Mouse (Mus musculus): Measurements from ENCODE around the gene Zfp868. TPM values are rescaled to one million over a fixed set of nuclear protein-coding genes. Genes with fewer than 3 reads are reported as not detected.
"Not testable (repeated sequence)": the region's sequence is repeated elsewhere in the genome, so short reads cannot be mapped to it uniquely, and the experiment has no call there.

The Zfp868 gene
- polyA plus RNA-seq (2012; rRNA removed) = 17.8 and 18.7 TPM in 2 replicates

- peak; percentile 98 to 100 for DNase-seq
- H3K27me3 ChIP-seq (ENCODE audit: control insufficient read depth, insufficient read depth, low read length) = no peaks in the 10 kb centered on the region
- peak within 1 kb of the TSS; percentile 95 for H3K27ac ChIP-seq (ENCODE audit: insufficient read depth, low read length)
- no peaks in the 10 kb centered on the region for H3K4me1 ChIP-seq (ENCODE audit: control insufficient read depth, insufficient read depth, low read length)
- under 1% methylated on average over 41 of the region's 41 CpGs for WGBS
- peak; percentile 75; the same call in 1 of the 2 replicates for TF ChIP-seq CTCF (IDR thresholded peaks at IDR 0.05; ENCODE audit: borderline replicate concordance, insufficient read depth, low read depth, low read length)
- TF ChIP-seq POLR2A (IDR thresholded peaks at IDR 0.05; ENCODE audit: borderline replicate concordance, insufficient read depth, low read length) = peak; percentile 67; the same call in 1 of the 2 replicates
- H3K4me3 ChIP-seq (replicated peaks; ENCODE audit: insufficient read depth, low read depth, low read length) = peak within 1 kb of the TSS; percentile 83
Measured at GRCm38 (mm10) chr8:69625095-69625789, at the start of gene Zfp868. Gene Zfp868 (minus strand): TSS chr8:69625548.

DNA sequence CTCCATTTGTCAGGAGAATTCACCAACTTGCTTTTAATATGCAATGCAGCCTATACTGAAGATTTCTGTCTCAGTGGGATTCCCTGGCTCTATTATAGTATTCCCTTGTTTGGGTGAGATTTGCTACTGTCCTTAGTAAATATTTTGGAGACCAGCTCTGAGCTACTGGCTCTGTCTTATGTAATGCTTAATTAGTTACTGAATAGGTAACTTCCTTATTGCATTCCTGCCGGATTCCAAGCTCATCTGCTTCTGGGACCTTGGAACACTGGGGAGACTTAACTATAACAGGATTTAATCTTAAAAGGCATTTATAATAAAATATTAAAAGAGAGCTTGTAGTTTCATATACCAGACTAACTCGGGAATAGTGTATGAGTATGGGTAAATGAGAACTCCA, 39.7 kb upstream of the Zfp868 start:
- not testable (repeated sequence) for H3K27me3 ChIP-seq (ENCODE audit: control insufficient read depth, insufficient read depth, low read length); H3K4me3 ChIP-seq (replicated peaks; ENCODE audit: insufficient read depth, low read depth, low read length); H3K4me1 ChIP-seq (ENCODE audit: control insufficient read depth, insufficient read depth, low read length); H3K27ac ChIP-seq (ENCODE audit: insufficient read depth, low read length); DNase-seq
- WGBS = 80% methylated on average over 2 of the region's 2 CpGs

GRCm38 (mm10) chr8:69661294-69661693, 35.9 kb upstream of the Zfp868 start:
- Histone ChIP-seq H3K27me3 (ENCODE audit: control insufficient read depth, insufficient read depth, low read length) (no peaks in the 10 kb centered on the region), H3K4me1 (ENCODE audit: control insufficient read depth, insufficient read depth, low read length) (no peaks in the 10 kb centered on the region), H3K4me3 (replicated peaks; ENCODE audit: insufficient read depth, low read depth, low read length) (no peak overlapping the region), H3K27ac (ENCODE audit: insufficient read depth, low read length) (no peak overlapping the region)
- DNase-seq = no peak
- no peak for TF ChIP-seq CTCF (IDR thresholded peaks at IDR 0.05; ENCODE audit: borderline replicate concordance, insufficient read depth, low read depth, low read length)
- no peak for TF ChIP-seq POLR2A (IDR thresholded peaks at IDR 0.05; ENCODE audit: borderline replicate concordance, insufficient read depth, low read length)

- H3K27me3 ChIP-seq (ENCODE audit: control insufficient read depth, insufficient read depth, low read length) = no peaks in the 10 kb centered on the region
- DNase-seq = peak; percentile 93 to 94
- no peaks in the 10 kb centered on the region for H3K4me1 ChIP-seq (ENCODE audit: control insufficient read depth, insufficient read depth, low read length)
- TF ChIP-seq POLR2A (IDR thresholded peaks at IDR 0.05; ENCODE audit: borderline replicate concordance, insufficient read depth, low read length) (peak; percentile 88), CTCF (IDR thresholded peaks at IDR 0.05; ENCODE audit: borderline replicate concordance, insufficient read depth, low read depth, low read length) (no peak)
- peak within 1 kb of the TSS; percentile 69 for H3K4me3 ChIP-seq (replicated peaks; ENCODE audit: insufficient read depth, low read depth, low read length)
- under 1% methylated on average over 55 of the region's 55 CpGs for WGBS
- H3K27ac ChIP-seq (ENCODE audit: insufficient read depth, low read length) = no peak within 1 kb of the TSS
Measured at GRCm38 (mm10) chr8:69654358-69654981, 29.1 kb upstream of the Zfp868 start, which contains the start of gene Zfp964. Gene Zfp964 (plus strand): TSS chr8:69654479.

DNA sequence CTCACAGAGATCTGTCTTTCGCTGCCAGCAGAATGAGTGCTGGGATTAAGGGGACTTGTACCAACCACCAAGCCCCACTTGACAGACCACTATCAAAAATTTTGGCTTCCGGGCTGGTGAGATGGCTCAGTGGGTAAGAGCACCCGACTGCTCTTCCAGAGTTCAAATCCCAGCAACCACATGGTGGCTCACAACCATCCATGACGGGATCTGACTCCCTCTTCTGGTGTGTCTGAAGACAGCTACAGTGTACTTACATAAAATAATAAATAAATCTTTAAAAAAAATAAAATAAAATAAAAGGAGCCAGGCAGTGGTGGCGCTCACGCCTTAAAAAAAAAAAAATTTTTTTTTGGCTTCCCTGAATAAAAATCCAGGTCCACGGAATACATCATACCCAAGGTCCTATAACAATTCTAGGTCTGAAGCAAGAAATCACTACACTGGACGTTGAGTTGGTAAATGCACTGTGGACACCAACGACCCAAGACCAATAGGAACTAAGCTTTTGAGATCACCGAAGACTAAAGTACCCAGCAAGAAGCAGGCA, 28.5 kb upstream of the Zfp868 start:
- WGBS = 31% methylated on average over 10 of the region's 10 CpGs
- H3K4me1 ChIP-seq (ENCODE audit: control insufficient read depth, insufficient read depth, low read length) = no peaks in the 10 kb centered on the region
- no peak for TF ChIP-seq POLR2A (IDR thresholded peaks at IDR 0.05; ENCODE audit: borderline replicate concordance, insufficient read depth, low read length)
- TF ChIP-seq CTCF (IDR thresholded peaks at IDR 0.05; ENCODE audit: borderline replicate concordance, insufficient read depth, low read depth, low read length) = no peak
- peak overlapping the region; percentile 69 for H3K4me3 ChIP-seq (replicated peaks; ENCODE audit: insufficient read depth, low read depth, low read length)
- DNase-seq = peak; percentile 4 to 9
- H3K27ac ChIP-seq (ENCODE audit: insufficient read depth, low read length) = no peak overlapping the region
- no peaks in the 10 kb centered on the region for H3K27me3 ChIP-seq (ENCODE audit: control insufficient read depth, insufficient read depth, low read length)

DNA sequence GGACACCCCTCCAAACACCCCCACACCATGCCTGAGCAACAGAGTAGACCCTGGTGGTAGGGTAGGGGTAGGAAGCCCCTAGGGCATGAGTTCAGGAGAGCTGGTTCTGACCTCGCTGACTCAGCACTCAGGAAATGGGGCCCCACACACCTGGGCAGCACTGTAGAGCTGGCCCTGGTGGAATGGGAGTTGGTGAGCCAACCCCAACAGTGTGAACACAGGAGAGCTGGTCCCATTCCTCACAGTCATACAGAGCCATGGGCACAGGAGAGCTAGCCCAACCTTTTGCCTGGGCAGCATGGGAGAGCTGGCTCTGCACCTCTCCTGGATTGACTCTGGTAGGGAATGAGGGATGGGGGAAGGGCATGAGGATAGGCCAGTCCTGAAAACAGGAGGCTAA, 7.3 kb downstream of the Zfp868 start:
- no peaks in the 10 kb centered on the region for H3K4me1 ChIP-seq (ENCODE audit: control insufficient read depth, insufficient read depth, low read length)

DNA sequence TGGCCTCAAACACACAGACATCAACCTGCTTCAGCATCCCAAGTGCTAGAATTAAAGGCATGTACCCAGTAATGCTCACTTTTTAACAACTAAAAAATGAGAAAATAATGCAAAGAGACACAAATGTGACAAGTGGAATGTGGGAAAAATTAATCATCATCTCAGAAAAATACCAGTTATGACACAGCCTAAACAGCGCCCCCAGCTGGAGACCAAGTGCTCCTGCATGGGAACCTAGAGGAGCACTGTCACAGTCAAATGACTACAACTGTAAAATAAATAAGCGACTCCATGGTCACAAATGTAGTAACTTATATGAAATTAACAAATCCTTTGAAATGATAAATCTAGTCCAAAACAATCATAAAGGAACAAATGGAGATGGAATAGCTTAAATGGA, 10.7 kb downstream of the Zfp868 start:
- WGBS = 59% methylated on average over 2 of the region's 2 CpGs
- Histone ChIP-seq H3K27ac (ENCODE audit: insufficient read depth, low read length) (no peak overlapping the region), H3K27me3 (ENCODE audit: control insufficient read depth, insufficient read depth, low read length) (no peaks in the 10 kb centered on the region), H3K4me1 (ENCODE audit: control insufficient read depth, insufficient read depth, low read length) (no peaks in the 10 kb centered on the region), H3K4me3 (replicated peaks; ENCODE audit: insufficient read depth, low read depth, low read length) (no peak overlapping the region)
- TF ChIP-seq POLR2A (IDR thresholded peaks at IDR 0.05; ENCODE audit: borderline replicate concordance, insufficient read depth, low read length) (no peak), CTCF (IDR thresholded peaks at IDR 0.05; ENCODE audit: borderline replicate concordance, insufficient read depth, low read depth, low read length) (peak; percentile 32; the same call in 1 of the 2 replicates)
- no peak for DNase-seq

More for the DNA sequence above, 7.3 kb downstream of the Zfp868 start:
- Histone ChIP-seq H3K4me3 (replicated peaks; ENCODE audit: insufficient read depth, low read depth, low read length) (no peak overlapping the region), H3K27ac (ENCODE audit: insufficient read depth, low read length) (no peak overlapping the region), H3K27me3 (ENCODE audit: control insufficient read depth, insufficient read depth, low read length) (no peaks in the 10 kb centered on the region)
- DNase-seq = no peak
- 93% methylated on average over 1 of the region's 1 CpGs for WGBS
- no peak for TF ChIP-seq CTCF (IDR thresholded peaks at IDR 0.05; ENCODE audit: borderline replicate concordance, insufficient read depth, low read depth, low read length)
- no peak for TF ChIP-seq POLR2A (IDR thresholded peaks at IDR 0.05; ENCODE audit: borderline replicate concordance, insufficient read depth, low read length)

DNA sequence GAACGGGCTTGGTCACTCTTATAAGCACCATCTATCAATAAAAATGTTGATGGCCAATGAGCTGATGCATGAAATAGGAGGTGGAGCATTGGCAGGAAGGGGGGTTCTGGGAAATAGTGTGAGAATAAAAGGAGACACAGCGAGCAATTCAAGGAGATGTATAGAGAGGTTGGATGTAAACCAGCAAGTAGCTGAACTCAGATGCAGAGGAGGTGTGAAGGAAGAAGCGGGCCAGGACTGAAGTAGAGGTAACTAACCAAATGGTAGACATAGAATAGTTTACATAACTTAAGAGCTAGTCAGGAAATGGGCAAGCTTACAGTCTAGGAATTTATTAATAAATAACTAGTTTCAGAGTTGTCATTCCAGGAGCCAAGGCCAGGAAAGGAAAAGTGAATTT, 27.8 kb downstream of the Zfp868 start:
- not testable (repeated sequence) for H3K27ac ChIP-seq (ENCODE audit: insufficient read depth, low read length); H3K4me1 ChIP-seq (ENCODE audit: control insufficient read depth, insufficient read depth, low read length); H3K4me3 ChIP-seq (replicated peaks; ENCODE audit: insufficient read depth, low read depth, low read length); H3K27me3 ChIP-seq (ENCODE audit: control insufficient read depth, insufficient read depth, low read length); DNase-seq
- WGBS = 83% methylated on average over 3 of the region's 3 CpGs

All from cerebellum, adult 2 months (tissue).